Comparison of ENCODE assay signal across 25 mouse cellular contexts in the genomic region with DNA sequence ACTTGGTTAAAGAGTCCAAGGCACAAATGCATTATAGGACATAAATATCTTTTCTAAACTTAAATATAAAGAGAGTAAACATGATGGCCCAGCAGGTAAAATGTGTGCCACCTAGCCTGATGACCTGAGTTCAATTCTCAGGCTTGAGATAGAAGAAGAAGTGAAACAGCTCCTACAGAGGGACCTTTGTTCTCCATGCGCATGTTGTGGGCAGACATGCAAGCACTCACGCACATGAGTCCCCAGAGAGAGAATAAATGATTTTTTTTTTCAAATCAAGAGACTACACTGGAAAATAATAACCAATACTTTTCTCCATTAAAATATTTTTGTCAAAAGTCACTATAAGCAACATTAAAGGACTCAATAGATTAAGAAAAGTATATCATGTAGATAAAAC.
"Had no signal": no experiment of that assay in that cellular context is flagged by ENCODE, and none has a peak within 500 bp of the region (broad histone marks: within the 10 kb centered on the region; RNA-seq: fewer than 3 reads in every experiment).

No protein-coding gene starts in this region.

- H3K27ac ChIP-seq: embryonic facial prominence, embryonic 12.5 days; embryonic facial prominence, embryonic 13.5 days; embryonic facial prominence, embryonic 15.5 days; forebrain, embryonic 10.5 days; forebrain, embryonic 12.5 days; forebrain, embryonic 13.5 days; forebrain, embryonic 15.5 days; gastrocnemius, adult 2 months; heart, adult 2 months; heart, embryonic 10.5 days had no signal

- H3K9me3 ChIP-seq: embryonic facial prominence, embryonic 12.5 days; embryonic facial prominence, embryonic 13.5 days; embryonic facial prominence, embryonic 15.5 days; forebrain, embryonic 10.5 days; forebrain, embryonic 12.5 days; forebrain, embryonic 13.5 days; forebrain, embryonic 15.5 days; heart, embryonic 10.5 days had no signal

- H3K4me3 ChIP-seq: embryonic facial prominence, embryonic 12.5 days; embryonic facial prominence, embryonic 13.5 days; embryonic facial prominence, embryonic 15.5 days; erythroblast, embryonic 14.5 days; forebrain, embryonic 10.5 days; forebrain, embryonic 12.5 days; forebrain, embryonic 13.5 days; forebrain, embryonic 15.5 days; gastrocnemius, adult 2 months; heart, adult 2 months; heart, embryonic 10.5 days had no signal

- H3K9ac ChIP-seq: embryonic facial prominence, embryonic 12.5 days; embryonic facial prominence, embryonic 13.5 days; embryonic facial prominence, embryonic 15.5 days; forebrain, embryonic 12.5 days; forebrain, embryonic 13.5 days; forebrain, embryonic 15.5 days; forebrain, postnatal 0 days had no signal

- DNase-seq: cerebellum, adult 8-10 months; cerebellum, adult 9-10 months; cerebellum, adult 9-11 months; cerebellum, postnatal 10 days; cerebellum, postnatal 14 days; cerebellum, postnatal 25 days; cerebellum, postnatal 36 days; embryo, embryonic 11 days; forebrain, postnatal 0 days; gastrocnemius, adult 2 months; gastrocnemius, postnatal 10 days; gastrocnemius, postnatal 14 days; gastrocnemius, postnatal 25 days; gastrocnemius, postnatal 36 days; heart, adult 18-20 months; heart, adult 2 months had no signal

- H3K36me3 ChIP-seq: embryonic facial prominence, embryonic 12.5 days; embryonic facial prominence, embryonic 13.5 days; embryonic facial prominence, embryonic 15.5 days; forebrain, embryonic 10.5 days; forebrain, embryonic 12.5 days; forebrain, embryonic 15.5 days; heart, embryonic 10.5 days had no signal

- H3K27me3 ChIP-seq: embryonic facial prominence, embryonic 12.5 days; embryonic facial prominence, embryonic 15.5 days; forebrain, embryonic 12.5 days; forebrain, embryonic 13.5 days; forebrain, embryonic 15.5 days had no signal

- ATAC-seq: forebrain, postnatal 0 days had no signal

- H3K4me2 ChIP-seq: embryonic facial prominence, embryonic 12.5 days; embryonic facial prominence, embryonic 13.5 days; embryonic facial prominence, embryonic 15.5 days; forebrain, embryonic 12.5 days; forebrain, embryonic 13.5 days; forebrain, embryonic 15.5 days had no signal

- H3K4me1 ChIP-seq: embryonic facial prominence, embryonic 12.5 days; embryonic facial prominence, embryonic 13.5 days; embryonic facial prominence, embryonic 15.5 days had no signal
